Mouse (Mus musculus) forelimb bud, embryonic 11.5 days (tissue): Measurements from ENCODE around the gene Ccl19.
"Not testable (repeated sequence)": the region's sequence is repeated elsewhere in the genome, so short reads cannot be mapped to it uniquely, and the experiment has no call there.

Source experiments
- DNase-seq: peaks from one replicate; pipeline ENCODE4 v3.0.0-alpha.2; 2012; ENCODE audit warnings: low read depth, low spot score

The Ccl19 gene

GRCm38 (mm10) chr4:42756477-42756876 is at the start of gene Ccl19:
Ccl19 (minus strand) TSS chr4:42756577.
- DNase-seq, result not testable (repeated sequence)

GRCm38 (mm10) chr4:42773893-42774292 is 17.5 kb upstream of the Ccl19 start, which contains the start of gene Ccl21a:
Ccl21a (minus strand) TSS chr4:42773993.
- DNase-seq, result not testable (repeated sequence)

GRCm38 (mm10) chr4:42735245-42735644 is 21.1 kb downstream of the Ccl19 start, which contains the start of gene 4930578G10Rik:
4930578G10Rik (plus strand) TSS chr4:42735545.
- DNase-seq, result not testable (repeated sequence)
